Mouse (Mus musculus): ENCODE measurements around the gene Tbx4. TPM values are rescaled to one million over a fixed set of nuclear protein-coding genes. Genes with fewer than 3 reads are reported as not detected.

The Tbx4 gene
- polyA plus RNA-seq, 1 experiment = 0.25 TPM

GRCm38 (mm10) chr11:85948765-85949164 lies 62.5 kb downstream of the Tbx4 start:
- DNase-seq = no peak
- WGBS = 75% methylated on average over 10 of the region's 10 CpGs
- TF ChIP-seq CTCF (IDR thresholded peaks at IDR 0.05; ENCODE audit: borderline replicate concordance, insufficient read depth, low read depth, low read length) (no peak), POLR2A (IDR thresholded peaks at IDR 0.05; ENCODE audit: borderline replicate concordance, insufficient read depth, low read length) (no peak)
- Histone ChIP-seq H3K27ac (ENCODE audit: insufficient read depth, low read length) (no peak overlapping the region), H3K4me3 (replicated peaks; ENCODE audit: insufficient read depth, low read depth, low read length) (no peak overlapping the region), H3K4me1 (ENCODE audit: control insufficient read depth, insufficient read depth, low read length) (no peaks in the 10 kb centered on the region), H3K27me3 (ENCODE audit: control insufficient read depth, insufficient read depth, low read length) (no peaks in the 10 kb centered on the region)

GRCm38 (mm10) chr11:85949749-85950148 lies 63.5 kb downstream of the Tbx4 start:
- H3K4me3 ChIP-seq (replicated peaks; ENCODE audit: insufficient read depth, low read depth, low read length) = no peak overlapping the region
- no peak for DNase-seq
- TF ChIP-seq POLR2A (IDR thresholded peaks at IDR 0.05; ENCODE audit: borderline replicate concordance, insufficient read depth, low read length) (no peak), CTCF (IDR thresholded peaks at IDR 0.05; ENCODE audit: borderline replicate concordance, insufficient read depth, low read depth, low read length) (no peak)
- H3K4me1 ChIP-seq (ENCODE audit: control insufficient read depth, insufficient read depth, low read length) = no peaks in the 10 kb centered on the region
- H3K27ac ChIP-seq (ENCODE audit: insufficient read depth, low read length) = no peak overlapping the region
- H3K27me3 ChIP-seq (ENCODE audit: control insufficient read depth, insufficient read depth, low read length) = no peaks in the 10 kb centered on the region
- WGBS = 80% methylated on average over 2 of the region's 2 CpGs

- WGBS = 81% methylated on average over 4 of the region's 4 CpGs
- Histone ChIP-seq H3K4me3 (replicated peaks; ENCODE audit: insufficient read depth, low read depth, low read length) (no peak overlapping the region), H3K27ac (ENCODE audit: insufficient read depth, low read length) (no peak overlapping the region), H3K4me1 (ENCODE audit: control insufficient read depth, insufficient read depth, low read length) (no peaks in the 10 kb centered on the region), H3K27me3 (ENCODE audit: control insufficient read depth, insufficient read depth, low read length) (no peaks in the 10 kb centered on the region)
- TF ChIP-seq CTCF (IDR thresholded peaks at IDR 0.05; ENCODE audit: borderline replicate concordance, insufficient read depth, low read depth, low read length) = no peak
- TF ChIP-seq POLR2A (IDR thresholded peaks at IDR 0.05; ENCODE audit: borderline replicate concordance, insufficient read depth, low read length) = no peak
- DNase-seq = no peak
Measured at GRCm38 (mm10) chr11:85952538-85952937, 66.3 kb downstream of the Tbx4 start.

GRCm38 (mm10) chr11:85955611-85956010 lies 69.4 kb downstream of the Tbx4 start:
- Histone ChIP-seq H3K4me1 (ENCODE audit: control insufficient read depth, insufficient read depth, low read length) (no peaks in the 10 kb centered on the region), H3K4me3 (replicated peaks; ENCODE audit: insufficient read depth, low read depth, low read length) (no peak overlapping the region), H3K27me3 (ENCODE audit: control insufficient read depth, insufficient read depth, low read length) (no peaks in the 10 kb centered on the region), H3K27ac (ENCODE audit: insufficient read depth, low read length) (no peak overlapping the region)
- no peak for TF ChIP-seq POLR2A (IDR thresholded peaks at IDR 0.05; ENCODE audit: borderline replicate concordance, insufficient read depth, low read length)
- no peak for TF ChIP-seq CTCF (IDR thresholded peaks at IDR 0.05; ENCODE audit: borderline replicate concordance, insufficient read depth, low read depth, low read length)
- 64% methylated on average over 12 of the region's 12 CpGs for WGBS
- no peak for DNase-seq

- no peak for TF ChIP-seq CTCF (IDR thresholded peaks at IDR 0.05; ENCODE audit: borderline replicate concordance, insufficient read depth, low read depth, low read length)
- TF ChIP-seq POLR2A (IDR thresholded peaks at IDR 0.05; ENCODE audit: borderline replicate concordance, insufficient read depth, low read length) = no peak
- Histone ChIP-seq H3K4me3 (replicated peaks; ENCODE audit: insufficient read depth, low read depth, low read length) (no peak overlapping the region), H3K4me1 (ENCODE audit: control insufficient read depth, insufficient read depth, low read length) (no peaks in the 10 kb centered on the region), H3K27ac (ENCODE audit: insufficient read depth, low read length) (no peak overlapping the region), H3K27me3 (ENCODE audit: control insufficient read depth, insufficient read depth, low read length) (no peaks in the 10 kb centered on the region)
- WGBS = 88% methylated on average over 10 of the region's 10 CpGs
- no peak for DNase-seq
Measured at GRCm38 (mm10) chr11:85956422-85956821, 70.2 kb downstream of the Tbx4 start.

GRCm38 (mm10) chr11:85956950-85957778 lies 70.9 kb downstream of the Tbx4 start:
- no peak for DNase-seq
- H3K27me3 ChIP-seq (ENCODE audit: control insufficient read depth, insufficient read depth, low read length) = no peaks in the 10 kb centered on the region
- TF ChIP-seq POLR2A (IDR thresholded peaks at IDR 0.05; ENCODE audit: borderline replicate concordance, insufficient read depth, low read length) (no peak), CTCF (IDR thresholded peaks at IDR 0.05; ENCODE audit: borderline replicate concordance, insufficient read depth, low read depth, low read length) (no peak)
- H3K4me1 ChIP-seq (ENCODE audit: control insufficient read depth, insufficient read depth, low read length) = no peaks in the 10 kb centered on the region
- WGBS = 78% methylated on average over 6 of the region's 6 CpGs
- H3K27ac ChIP-seq (ENCODE audit: insufficient read depth, low read length) = no peak overlapping the region
- no peak overlapping the region for H3K4me3 ChIP-seq (replicated peaks; ENCODE audit: insufficient read depth, low read depth, low read length)

- WGBS = 93% methylated on average over 5 of the region's 5 CpGs
- TF ChIP-seq POLR2A (IDR thresholded peaks at IDR 0.05; ENCODE audit: borderline replicate concordance, insufficient read depth, low read length) = no peak
- no peak for TF ChIP-seq CTCF (IDR thresholded peaks at IDR 0.05; ENCODE audit: borderline replicate concordance, insufficient read depth, low read depth, low read length)
- Histone ChIP-seq H3K27ac (ENCODE audit: insufficient read depth, low read length) (no peak overlapping the region), H3K4me3 (replicated peaks; ENCODE audit: insufficient read depth, low read depth, low read length) (no peak overlapping the region), H3K4me1 (ENCODE audit: control insufficient read depth, insufficient read depth, low read length) (no peaks in the 10 kb centered on the region), H3K27me3 (ENCODE audit: control insufficient read depth, insufficient read depth, low read length) (no peaks in the 10 kb centered on the region)
- no peak for DNase-seq
Measured at GRCm38 (mm10) chr11:85959837-85960236, 73.6 kb downstream of the Tbx4 start.

- no peak for DNase-seq
- no peaks in the 10 kb centered on the region for H3K4me1 ChIP-seq (ENCODE audit: control insufficient read depth, insufficient read depth, low read length)
- H3K27me3 ChIP-seq (ENCODE audit: control insufficient read depth, insufficient read depth, low read length) = no peaks in the 10 kb centered on the region
- no peak overlapping the region for H3K27ac ChIP-seq (ENCODE audit: insufficient read depth, low read length)
- no peak for TF ChIP-seq POLR2A (IDR thresholded peaks at IDR 0.05; ENCODE audit: borderline replicate concordance, insufficient read depth, low read length)
- TF ChIP-seq CTCF (IDR thresholded peaks at IDR 0.05; ENCODE audit: borderline replicate concordance, insufficient read depth, low read depth, low read length) = no peak
- WGBS = 88% methylated on average over 6 of the region's 6 CpGs
- no peak overlapping the region for H3K4me3 ChIP-seq (replicated peaks; ENCODE audit: insufficient read depth, low read depth, low read length)
Measured at GRCm38 (mm10) chr11:85960273-85960672, 74.1 kb downstream of the Tbx4 start.
